Mouse (Mus musculus): ENCODE data around the gene Smtn.

- TF ChIP-seq CTCF (IDR thresholded peaks at IDR 0.05; ENCODE audit: low read depth, low read length), result no peak
- TF ChIP-seq TAL1 (conservative IDR thresholded peaks at IDR 0.05; ENCODE audit: low read depth, low read length), result no peak
- TF ChIP-seq GATA1 (IDR thresholded peaks at IDR 0.05; ENCODE audit: borderline replicate concordance, low read length), result no peak
- TF ChIP-seq GATA2 (IDR thresholded peaks at IDR 0.05; ENCODE audit: borderline replicate concordance, low read depth, low read length), result no peak
These were observed 4.3 kb downstream of the Smtn start for GRCm38 (mm10) chr11:3536082-3536481.
